Mouse (Mus musculus) layer of hippocampus, adult 9-11 months (tissue): ENCODE measurements at regions not wholly inside any gene's neighbourhood (a gene's known extent, or its start where the extent isn't known, plus 50 kb on each side); places are given as distances from the start of the nearest gene placed in this dataset.

ENCODE experiments used
- DNase-seq: peaks from one replicate; pipeline ENCODE4 v3.0.0; 2022

GRCm38 (mm10) chr13:101824962-101825361 lies 56.9 kb upstream of the Pik3r1 start:
- DNase-seq = no peak

GRCm38 (mm10) chr13:101831872-101832629 lies 64.0 kb upstream of the Pik3r1 start:
- no peak for DNase-seq

GRCm38 (mm10) chr13:101834546-101834945 lies 66.5 kb upstream of the Pik3r1 start:
- no peak for DNase-seq

- no peak for DNase-seq
Measured at GRCm38 (mm10) chr13:101836992-101837391, 69.0 kb upstream of the Pik3r1 start.

- DNase-seq = no peak
Measured at GRCm38 (mm10) chr13:101844461-101845440, 76.7 kb upstream of the Pik3r1 start.

GRCm38 (mm10) chr13:101846016-101846415 lies 78.0 kb upstream of the Pik3r1 start:
- DNase-seq = no peak

- no peak for DNase-seq
Measured at GRCm38 (mm10) chr13:101847879-101848600, 80.0 kb upstream of the Pik3r1 start.

- no peak for DNase-seq
Measured at GRCm38 (mm10) chr13:101848601-101849147, 80.7 kb upstream of the Pik3r1 start.

GRCm38 (mm10) chr13:101849416-101849815 lies 81.4 kb upstream of the Pik3r1 start:
- DNase-seq = no peak

- no peak for DNase-seq
Measured at GRCm38 (mm10) chr13:101851329-101851728, 83.3 kb upstream of the Pik3r1 start.

GRCm38 (mm10) chr13:101852960-101853359 lies 84.9 kb upstream of the Pik3r1 start:
- no peak for DNase-seq

GRCm38 (mm10) chr13:101855141-101855540 lies 87.1 kb upstream of the Pik3r1 start:
- DNase-seq = peak; percentile 57

- DNase-seq = no peak
Measured at GRCm38 (mm10) chr13:101860704-101861103, 92.7 kb upstream of the Pik3r1 start.

GRCm38 (mm10) chr13:101862011-101862410 lies 94.0 kb upstream of the Pik3r1 start:
- no peak for DNase-seq

GRCm38 (mm10) chr13:101863015-101863414 lies 95.0 kb upstream of the Pik3r1 start:
- DNase-seq = no peak

- no peak for DNase-seq
Measured at GRCm38 (mm10) chr13:101863602-101864001, 95.6 kb upstream of the Pik3r1 start.

GRCm38 (mm10) chr13:101866843-101867242 lies 98.8 kb upstream of the Pik3r1 start:
- peak; percentile 40 for DNase-seq

- peak; percentile 33 for DNase-seq
Measured at GRCm38 (mm10) chr13:101874761-101875160, 106.7 kb upstream of the Pik3r1 start.

- DNase-seq = no peak
Measured at GRCm38 (mm10) chr13:101876069-101876468, 108.1 kb upstream of the Pik3r1 start.

GRCm38 (mm10) chr13:101876601-101877000 lies 108.6 kb upstream of the Pik3r1 start:
- DNase-seq = no peak

GRCm38 (mm10) chr13:101878168-101878567 lies 110.2 kb upstream of the Pik3r1 start:
- DNase-seq = no peak

- no peak for DNase-seq
Measured at GRCm38 (mm10) chr13:101879561-101880081, 111.6 kb upstream of the Pik3r1 start.
